Mouse (Mus musculus): ENCODE data around the gene Aldob.

GRCm38 (mm10) chr4:49581256-49581655, 31.9 kb upstream of the Aldob start:
- TF ChIP-seq CTCF (IDR thresholded peaks at IDR 0.05) (no peak), EP300 (IDR thresholded peaks at IDR 0.05) (no peak)
